ENCODE assay signal across 11 mouse cellular contexts in the genomic region with DNA sequence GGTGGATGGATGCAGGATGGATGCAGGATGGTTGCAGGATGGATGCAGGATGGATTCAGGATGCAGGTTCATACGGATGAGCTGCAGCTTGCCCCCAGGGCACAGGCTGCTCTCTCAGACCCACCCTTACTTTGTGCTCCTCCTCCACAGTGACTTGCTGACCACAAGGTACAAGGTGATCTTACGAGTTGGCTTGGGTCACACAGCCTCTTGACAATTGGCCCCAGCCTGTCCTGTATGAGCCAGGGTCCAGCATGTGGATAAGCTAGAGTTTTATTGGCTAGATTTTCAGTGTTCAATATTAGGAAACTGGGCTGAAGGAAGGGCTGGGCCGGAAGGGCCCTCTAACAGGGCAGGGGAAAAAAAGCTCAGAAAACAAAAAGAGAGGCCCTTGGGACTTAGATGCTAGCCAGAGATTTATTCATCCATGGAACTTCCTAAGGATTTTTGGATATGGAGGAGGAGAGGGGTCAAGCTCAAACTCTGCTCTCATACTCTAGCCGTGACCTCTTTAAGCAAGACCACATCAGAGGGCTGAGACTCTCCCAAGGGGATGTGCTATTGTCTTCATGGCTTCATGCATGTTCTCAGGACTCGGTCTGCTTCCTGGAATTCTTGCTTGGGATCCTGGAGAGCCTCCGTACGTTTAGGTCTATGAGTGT.
DNase-seq lines count a peak whose midpoint lies in the region; ATAC-seq and TF ChIP-seq lines count a peak whose summit lies in the region.
"Had no signal": no experiment of that assay in that cellular context is flagged by ENCODE, and none has a peak within 500 bp of the region (broad histone marks: within the 10 kb centered on the region; RNA-seq: fewer than 3 reads in every experiment).

No protein-coding gene starts in this region.

- no peak overlapping the region for H3K4me3 ChIP-seq in forebrain, embryonic 10.5 days
- H3K4me3 ChIP-seq in forebrain, postnatal 0 days (ENCODE audit: low read depth, low read length), result no peak overlapping the region
- H3K4me3 ChIP-seq in midbrain, embryonic 16.5 days (ENCODE audit: low read depth, low read length), result no peak overlapping the region
- no peak overlapping the region for H3K4me3 ChIP-seq in midbrain, embryonic 11.5 days (ENCODE audit: low read depth, low read length)
- H3K4me3 ChIP-seq in limb, embryonic 10.5 days, result no peak overlapping the region

- H3K36me3 ChIP-seq in forebrain, embryonic 10.5 days (replicated peaks), result no peaks in the 10 kb centered on the region
- H3K36me3 ChIP-seq in forebrain, postnatal 0 days (ENCODE audit: insufficient read depth), result no peaks in the 10 kb centered on the region
- H3K36me3 ChIP-seq in midbrain, embryonic 16.5 days (ENCODE audit: control insufficient read depth, insufficient read depth, low read length), result no peaks in the 10 kb centered on the region
- no peaks in the 10 kb centered on the region for H3K36me3 ChIP-seq in midbrain, embryonic 11.5 days (ENCODE audit: control insufficient read depth, insufficient read depth, low read length)
- no peaks in the 10 kb centered on the region for H3K36me3 ChIP-seq in limb, embryonic 10.5 days

- H3K9me3 ChIP-seq in forebrain, embryonic 10.5 days, result no peaks in the 10 kb centered on the region
- H3K9me3 ChIP-seq in forebrain, postnatal 0 days (ENCODE audit: low read length), result no peaks in the 10 kb centered on the region
- H3K9me3 ChIP-seq in midbrain, embryonic 16.5 days (replicated peaks; ENCODE audit: control insufficient read depth, low read length, poor library complexity, severe bottlenecking), result no peaks in the 10 kb centered on the region
- H3K9me3 ChIP-seq in midbrain, embryonic 11.5 days (ENCODE audit: control insufficient read depth, low read length), result no peaks in the 10 kb centered on the region
- no peaks in the 10 kb centered on the region for H3K9me3 ChIP-seq in limb, embryonic 10.5 days (replicated peaks)

- 0 out of 2 replicates have a peak, but pooled peaks cover 8% of the 10 kb centered on the region for H3K27me3 ChIP-seq in forebrain, embryonic 10.5 days (ENCODE audit: poor library complexity, severe bottlenecking)
- H3K27me3 ChIP-seq in forebrain, postnatal 0 days (ENCODE audit: insufficient read depth, low read length), result no peaks in the 10 kb centered on the region
- H3K27me3 ChIP-seq in midbrain, embryonic 16.5 days (ENCODE audit: control insufficient read depth, insufficient read depth, low read depth, low read length), result no peaks in the 10 kb centered on the region
- H3K27me3 ChIP-seq in midbrain, embryonic 11.5 days (ENCODE audit: control insufficient read depth, insufficient read depth, low read length), result no peaks in the 10 kb centered on the region
- H3K27me3 ChIP-seq in limb, embryonic 10.5 days (ENCODE audit: low read depth, poor library complexity, severe bottlenecking), result no peaks in the 10 kb centered on the region

- peak overlapping the region; percentile 37; the same call in 1 of the 2 replicates for H3K27ac ChIP-seq in forebrain, embryonic 10.5 days
- no peak overlapping the region for H3K27ac ChIP-seq in forebrain, postnatal 0 days (ENCODE audit: low read depth, low read length)
- H3K27ac ChIP-seq in midbrain, embryonic 16.5 days (ENCODE audit: low read length), result 0 out of 2 replicates have a peak overlapping the region, but pooled peaks have one; percentile 9
- no peak overlapping the region for H3K27ac ChIP-seq in midbrain, embryonic 11.5 days (ENCODE audit: low read depth, low read length)
- H3K27ac ChIP-seq in limb, embryonic 10.5 days, result peak overlapping the region; percentile 7; the same call in 1 of the 2 replicates

- TF ChIP-seq CTCF in forebrain, postnatal 0 days (IDR thresholded peaks at IDR 0.05; ENCODE audit: low read depth), result no peak

- no peak for ATAC-seq in forebrain, postnatal 0 days
- no peak for ATAC-seq in midbrain, embryonic 16.5 days
- no peak for ATAC-seq in midbrain, embryonic 11.5 days (ENCODE audit: low FRiP score)
- ATAC-seq: inflammation-experienced regulatory T-cells, adult 6 months had no signal

- 79% methylated on average over 7 of the region's 7 CpGs for WGBS in forebrain, embryonic 10.5 days
- WGBS in forebrain, postnatal 0 days, result 84% methylated on average over 7 of the region's 7 CpGs
- 79% methylated on average over 7 of the region's 7 CpGs for WGBS in midbrain, embryonic 16.5 days
- 72% methylated on average over 7 of the region's 7 CpGs for WGBS in midbrain, embryonic 11.5 days
- 77% methylated on average over 7 of the region's 7 CpGs for WGBS in limb, embryonic 10.5 days

- no peak overlapping the region for H3K4me2 ChIP-seq in forebrain, postnatal 0 days (ENCODE audit: low read depth)
- no peak overlapping the region for H3K4me2 ChIP-seq in midbrain, embryonic 16.5 days (ENCODE audit: low read length)
- no peak overlapping the region for H3K4me2 ChIP-seq in midbrain, embryonic 11.5 days

- peaks cover 58% of the 10 kb centered on the region for H3K4me1 ChIP-seq in forebrain, embryonic 10.5 days
- no peaks in the 10 kb centered on the region for H3K4me1 ChIP-seq in forebrain, postnatal 0 days (ENCODE audit: insufficient read depth)
- H3K4me1 ChIP-seq in midbrain, embryonic 16.5 days (ENCODE audit: control insufficient read depth, insufficient read depth, low read length), result no peaks in the 10 kb centered on the region; the same call in 1 of the 2 replicates
- H3K4me1 ChIP-seq in midbrain, embryonic 11.5 days (ENCODE audit: control insufficient read depth, insufficient read depth, low read length), result peaks cover 2% of the 10 kb centered on the region; the same call in 1 of the 2 replicates
- H3K4me1 ChIP-seq in limb, embryonic 10.5 days, result peaks cover 55% of the 10 kb centered on the region

- H3K9ac ChIP-seq in forebrain, postnatal 0 days, result no peak overlapping the region
- peak overlapping the region; percentile 23; the same call in 1 of the 2 replicates for H3K9ac ChIP-seq in midbrain, embryonic 16.5 days (ENCODE audit: low read depth, low read length)
- no peak overlapping the region; the same call in 1 of the 2 replicates for H3K9ac ChIP-seq in midbrain, embryonic 11.5 days (ENCODE audit: low read length)

- DNase-seq in forebrain, embryonic 10.5 days (ENCODE audit: extremely low spot score, low spot score), result no peak
- DNase-seq in forebrain, postnatal 0 days, result no peak
- DNase-seq in kidney, adult 11 months, result peak; percentile 37
- DNase-seq in kidney, adult 18-20 months, result no peak
- no peak for DNase-seq in midbrain, embryonic 11.5 days (ENCODE audit: low spot score, missing footprints)
- DNase-seq in limb, embryonic 10.5 days (ENCODE audit: low spot score), result no peak
- DNase-seq in thymus, postnatal 14 days, result no peak
- DNase-seq: cerebellum, postnatal 14 days; gastrocnemius, postnatal 10 days had no signal

Comparison
In these comparisons a context has a peak if more than half of its experiments do, and no peak if none do; other contexts are left out.
1. H3K27ac ChIP-seq: peak in forebrain, embryonic 10.5 days (single experiment), midbrain, embryonic 16.5 days (single experiment) and limb, embryonic 10.5 days (single experiment); none in forebrain, postnatal 0 days (single experiment) and midbrain, embryonic 11.5 days (single experiment).